Mouse (Mus musculus): ENCODE data around the gene Zfp462.
A peak's percentile ranks its signal among the peaks of the same experiment; 100 is the strongest.

The Zfp462 gene

GRCm38 (mm10) chr4:55047266-55047665 is 102.4 kb downstream of the Zfp462 start:
- DNase-seq (ENCODE audit: low spot score in 2 of 2) = no peak

GRCm38 (mm10) chr4:55049938-55050610 is 105.2 kb downstream of the Zfp462 start:
- DNase-seq (ENCODE audit: low spot score in 2 of 2) = peak in 1 of 2 experiments; percentile 34

- DNase-seq (ENCODE audit: low spot score in 2 of 2) = no peak
These were observed 106.5 kb downstream of the Zfp462 start for GRCm38 (mm10) chr4:55051345-55051744.

- peak in 1 of 2 experiments; percentile 33 for DNase-seq (ENCODE audit: low spot score in 2 of 2)
These were observed 107.8 kb downstream of the Zfp462 start for GRCm38 (mm10) chr4:55052686-55053085.

GRCm38 (mm10) chr4:55057666-55058455 is 113.0 kb downstream of the Zfp462 start:
- no peak for DNase-seq (ENCODE audit: low spot score in 2 of 2)

- DNase-seq (ENCODE audit: low spot score in 2 of 2) = no peak
These were observed 114.1 kb downstream of the Zfp462 start for GRCm38 (mm10) chr4:55058901-55059300.

- DNase-seq (ENCODE audit: low spot score in 2 of 2) = no peak
These were observed 121.7 kb downstream of the Zfp462 start for GRCm38 (mm10) chr4:55066341-55067170.

GRCm38 (mm10) chr4:55071535-55071934 is 126.7 kb downstream of the Zfp462 start:
- no peak for DNase-seq (ENCODE audit: low spot score in 2 of 2)

- DNase-seq (ENCODE audit: low spot score in 2 of 2) = peak in 1 of 2 experiments; percentile 34
These were observed 132.5 kb downstream of the Zfp462 start for GRCm38 (mm10) chr4:55077133-55077889.

GRCm38 (mm10) chr4:55077902-55078716 is 133.3 kb downstream of the Zfp462 start:
- DNase-seq (ENCODE audit: low spot score in 2 of 2) = no peak

GRCm38 (mm10) chr4:55079056-55079455 is 134.2 kb downstream of the Zfp462 start:
- DNase-seq (ENCODE audit: low spot score in 2 of 2) = no peak

GRCm38 (mm10) chr4:55084080-55084688 is 139.3 kb downstream of the Zfp462 start:
- no peak for DNase-seq (ENCODE audit: low spot score in 2 of 2)

GRCm38 (mm10) chr4:55088153-55088552 is 143.3 kb downstream of the Zfp462 start:
- no peak for DNase-seq (ENCODE audit: low spot score in 2 of 2)

GRCm38 (mm10) chr4:55088922-55089321 is 144.1 kb downstream of the Zfp462 start:
- DNase-seq (ENCODE audit: low spot score in 2 of 2) = no peak

GRCm38 (mm10) chr4:55097157-55097556 is 152.3 kb downstream of the Zfp462 start:
- DNase-seq (ENCODE audit: low spot score in 2 of 2) = no peak

- DNase-seq (ENCODE audit: low spot score in 2 of 2) = no peak
These were observed 153.5 kb downstream of the Zfp462 start for GRCm38 (mm10) chr4:55098366-55098765.

- DNase-seq (ENCODE audit: low spot score in 2 of 2) = no peak
These were observed 156.0 kb downstream of the Zfp462 start for GRCm38 (mm10) chr4:55100851-55101250.

- no peak for DNase-seq (ENCODE audit: low spot score in 2 of 2)
These were observed 156.8 kb downstream of the Zfp462 start for GRCm38 (mm10) chr4:55101601-55102000.

- no peak for DNase-seq (ENCODE audit: low spot score in 2 of 2)
These were observed 157.5 kb downstream of the Zfp462 start for GRCm38 (mm10) chr4:55102382-55102781.

- no peak for DNase-seq (ENCODE audit: low spot score in 2 of 2)
These were observed 158.7 kb downstream of the Zfp462 start for GRCm38 (mm10) chr4:55103575-55103974.

All from cerebellum, postnatal 4 days (tissue).